Mouse (Mus musculus): ENCODE results near the gene Ezr.

GRCm38 (mm10) chr17:6827159-6827733, 44.7 kb upstream of the Ezr start:
- TF ChIP-seq POLR2A (IDR thresholded peaks at IDR 0.05; ENCODE audit: insufficient read length, low read depth) (no peak), POLR2AphosphoS2 (IDR thresholded peaks at IDR 0.05; ENCODE audit: insufficient read length, low read depth) (no peak), E2F4 (IDR thresholded peaks at IDR 0.05; ENCODE audit: insufficient read depth) (no peak), REST (IDR thresholded peaks at IDR 0.05; ENCODE audit: insufficient read depth, insufficient read length) (no peak), TCF12 (IDR thresholded peaks at IDR 0.05; ENCODE audit: insufficient read depth, poor library complexity, severe bottlenecking) (no peak), SRF (IDR thresholded peaks at IDR 0.05; ENCODE audit: control insufficient read depth, insufficient read length, low read depth) (no peak), MAX (IDR thresholded peaks at IDR 0.05; ENCODE audit: low read depth) (no peak), MYOD1 (IDR thresholded peaks at IDR 0.05; ENCODE audit: control insufficient read depth in 1 of 3, insufficient read length in 2 of 3, low read depth in 2 of 3) (no peak), MYOG (IDR thresholded peaks at IDR 0.05; ENCODE audit: control insufficient read depth in 1 of 3, insufficient read depth in 1 of 3, insufficient read length in 2 of 3, low read depth in 2 of 3) (no peak), USF1 (IDR thresholded peaks at IDR 0.05; ENCODE audit: low read depth) (peak; percentile 79)
